Mouse (Mus musculus): Measurements from ENCODE around the gene Lamp1. TPM values are rescaled to one million over a fixed set of nuclear protein-coding genes. Genes with fewer than 3 reads are reported as not detected.
A peak's percentile ranks its signal among the peaks of the same experiment; 100 is the strongest.

Lamp1 gene
- polyA plus RNA-seq, 1 experiment: 555 TPM

GRCm38 (mm10) chr8:13150929-13151328, 8.0 kb upstream of the Lamp1 start:
- H3K4me3 ChIP-seq (replicated peaks; ENCODE audit: insufficient read depth, low read depth, low read length): no peak overlapping the region
- no peak for DNase-seq
- no peaks in the 10 kb centered on the region for H3K27me3 ChIP-seq (ENCODE audit: control insufficient read depth, insufficient read depth, low read length)
- H3K4me1 ChIP-seq (ENCODE audit: control insufficient read depth, insufficient read depth, low read length): peaks cover 2% of the 10 kb centered on the region; the same call in 1 of the 2 replicates
- no peak overlapping the region for H3K27ac ChIP-seq (ENCODE audit: insufficient read depth, low read length)
- TF ChIP-seq POLR2A (IDR thresholded peaks at IDR 0.05; ENCODE audit: borderline replicate concordance, insufficient read depth, low read length) (no peak), CTCF (IDR thresholded peaks at IDR 0.05; ENCODE audit: borderline replicate concordance, insufficient read depth, low read depth, low read length) (no peak)
- 77% methylated on average over 2 of the region's 2 CpGs for WGBS

GRCm38 (mm10) chr8:13154099-13154498, 4.9 kb upstream of the Lamp1 start:
- H3K27me3 ChIP-seq (ENCODE audit: control insufficient read depth, insufficient read depth, low read length): no peaks in the 10 kb centered on the region
- no peak overlapping the region for H3K4me3 ChIP-seq (replicated peaks; ENCODE audit: insufficient read depth, low read depth, low read length)
- WGBS: 83% methylated on average over 9 of the region's 9 CpGs
- DNase-seq: no peak
- TF ChIP-seq CTCF (IDR thresholded peaks at IDR 0.05; ENCODE audit: borderline replicate concordance, insufficient read depth, low read depth, low read length) (no peak), POLR2A (IDR thresholded peaks at IDR 0.05; ENCODE audit: borderline replicate concordance, insufficient read depth, low read length) (no peak)
- H3K27ac ChIP-seq (ENCODE audit: insufficient read depth, low read length): no peak overlapping the region
- peaks cover 2% of the 10 kb centered on the region for H3K4me1 ChIP-seq (ENCODE audit: control insufficient read depth, insufficient read depth, low read length)

DNA sequence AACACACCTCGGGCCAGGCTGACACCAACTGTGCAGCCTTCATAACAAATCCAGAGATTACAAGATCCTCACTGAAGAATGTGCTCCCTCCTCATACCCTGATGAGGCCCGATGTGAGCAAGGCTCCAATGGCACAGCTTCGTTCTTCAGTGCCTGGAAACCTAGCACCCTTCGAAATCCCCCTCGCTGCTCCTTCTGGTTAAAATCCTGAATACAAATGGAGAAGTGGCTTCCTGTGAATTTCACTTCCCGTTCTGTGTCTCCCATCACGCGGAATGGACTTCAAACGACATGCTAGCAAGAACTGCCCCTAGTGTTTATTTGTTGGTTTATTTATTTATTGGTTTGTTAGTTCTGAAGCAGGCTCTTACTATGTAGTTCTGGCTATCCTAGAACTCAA, 3.6 kb upstream of the Lamp1 start:
- no peak for DNase-seq
- Histone ChIP-seq H3K4me1 (ENCODE audit: control insufficient read depth, insufficient read depth, low read length) (no peaks in the 10 kb centered on the region; the same call in 1 of the 2 replicates), H3K4me3 (replicated peaks; ENCODE audit: insufficient read depth, low read depth, low read length) (no peak overlapping the region), H3K27me3 (ENCODE audit: control insufficient read depth, insufficient read depth, low read length) (no peaks in the 10 kb centered on the region), H3K27ac (ENCODE audit: insufficient read depth, low read length) (no peak overlapping the region)
- WGBS: 79% methylated on average over 9 of the region's 9 CpGs
- no peak for TF ChIP-seq POLR2A (IDR thresholded peaks at IDR 0.05; ENCODE audit: borderline replicate concordance, insufficient read depth, low read length)
- no peak for TF ChIP-seq CTCF (IDR thresholded peaks at IDR 0.05; ENCODE audit: borderline replicate concordance, insufficient read depth, low read depth, low read length)

DNA sequence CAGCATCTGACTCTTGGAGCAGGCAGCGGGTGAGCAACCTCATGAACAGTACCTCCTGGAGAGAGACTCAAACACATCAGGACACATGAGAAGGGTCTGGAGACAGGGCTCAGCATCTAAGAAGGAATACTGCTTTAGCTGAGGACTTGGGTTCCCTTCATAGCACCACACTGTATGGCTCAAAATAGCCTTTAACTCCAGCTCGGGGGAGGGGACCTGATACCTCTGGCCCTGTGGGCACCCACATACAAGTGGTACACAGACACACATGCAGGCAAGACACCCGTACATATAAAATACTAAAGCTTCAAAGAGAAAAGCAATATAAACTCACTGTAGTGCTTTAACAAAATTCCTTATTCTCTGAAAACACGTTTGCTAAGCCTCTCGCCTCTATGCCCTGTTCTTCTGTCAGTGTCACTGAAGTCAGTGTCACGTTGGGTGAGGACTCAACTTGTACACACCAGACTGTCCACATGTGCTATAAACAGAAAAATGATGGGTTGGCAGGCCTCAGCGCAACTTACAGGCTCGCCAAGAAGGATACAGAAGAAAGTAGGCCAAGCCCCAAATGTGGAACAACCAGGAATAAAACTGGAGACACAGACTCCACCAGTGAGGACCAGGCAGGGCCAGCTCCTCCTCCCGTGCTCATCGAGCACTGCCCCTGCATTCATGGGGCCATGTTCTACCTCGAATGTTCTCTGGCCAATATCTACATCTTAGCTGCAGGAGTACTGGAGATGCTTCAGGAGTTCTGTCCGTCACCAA, 2.4 kb upstream of the Lamp1 start:
- 69% methylated on average over 12 of the region's 12 CpGs for WGBS
- H3K27ac ChIP-seq (ENCODE audit: insufficient read depth, low read length): no peak overlapping the region
- DNase-seq: no peak
- TF ChIP-seq CTCF (IDR thresholded peaks at IDR 0.05; ENCODE audit: borderline replicate concordance, insufficient read depth, low read depth, low read length) (no peak), POLR2A (IDR thresholded peaks at IDR 0.05; ENCODE audit: borderline replicate concordance, insufficient read depth, low read length) (no peak)
- H3K27me3 ChIP-seq (ENCODE audit: control insufficient read depth, insufficient read depth, low read length): no peaks in the 10 kb centered on the region
- H3K4me3 ChIP-seq (replicated peaks; ENCODE audit: insufficient read depth, low read depth, low read length): no peak overlapping the region
- H3K4me1 ChIP-seq (ENCODE audit: control insufficient read depth, insufficient read depth, low read length): no peaks in the 10 kb centered on the region; the same call in 1 of the 2 replicates

DNA sequence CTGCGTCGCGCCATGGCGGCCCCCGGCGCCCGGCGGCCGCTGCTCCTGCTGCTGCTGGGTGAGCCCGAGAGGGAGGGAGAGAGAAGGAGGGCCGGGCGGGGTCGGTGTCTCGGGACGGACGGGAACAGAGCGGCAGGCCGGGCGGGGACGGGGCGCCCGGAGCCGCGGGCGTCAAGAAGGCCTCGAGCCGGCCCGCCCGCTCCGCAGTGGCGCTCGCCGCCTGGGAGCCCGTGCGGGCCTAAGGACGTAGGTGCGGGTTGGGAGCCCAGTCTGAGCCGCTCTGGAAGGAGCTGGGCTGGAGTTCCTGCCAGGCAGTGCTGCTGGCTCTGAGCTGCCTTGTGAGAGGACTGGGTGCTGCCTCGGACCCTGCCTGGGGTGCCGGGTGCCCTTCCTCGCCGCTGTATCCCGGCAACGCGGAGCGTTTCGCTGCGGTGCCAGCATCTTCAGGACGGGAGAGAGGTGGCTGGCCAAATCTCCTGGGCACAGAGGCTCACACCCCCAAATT, 468 bp downstream of the Lamp1 start:
- 2% methylated on average over 48 of the region's 49 CpGs for WGBS
- Histone ChIP-seq H3K27me3 (ENCODE audit: control insufficient read depth, insufficient read depth, low read length) (no peaks in the 10 kb centered on the region), H3K27ac (ENCODE audit: insufficient read depth, low read length) (peak overlapping the region; percentile 51), H3K4me3 (replicated peaks; ENCODE audit: insufficient read depth, low read depth, low read length) (peak overlapping the region; percentile 69), H3K4me1 (ENCODE audit: control insufficient read depth, insufficient read depth, low read length) (no peaks in the 10 kb centered on the region; the same call in 1 of the 2 replicates)
- TF ChIP-seq POLR2A (IDR thresholded peaks at IDR 0.05; ENCODE audit: borderline replicate concordance, insufficient read depth, low read length) (no peak), CTCF (IDR thresholded peaks at IDR 0.05; ENCODE audit: borderline replicate concordance, insufficient read depth, low read depth, low read length) (no peak)
- DNase-seq: no peak

DNA sequence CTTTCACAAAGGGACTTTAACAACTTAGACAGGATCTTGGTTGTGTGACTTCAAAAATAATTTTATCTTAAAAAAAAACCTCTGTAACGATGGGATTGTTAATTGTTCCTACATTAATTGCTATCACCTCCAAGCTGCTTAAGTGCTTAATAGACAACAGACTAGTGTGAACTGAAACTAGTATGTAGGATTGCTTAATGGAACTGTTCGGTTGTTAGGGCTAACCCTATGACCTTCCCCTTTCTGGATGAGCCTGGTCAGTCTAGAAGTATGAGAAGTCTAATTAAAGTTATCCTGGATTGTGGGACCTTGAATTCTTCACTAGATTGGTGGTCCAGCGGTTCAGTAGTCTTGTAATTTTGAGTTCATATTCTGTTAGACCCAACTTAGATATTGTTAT, 1.7 kb downstream of the Lamp1 start:
- WGBS: 82% methylated on average over 3 of the region's 3 CpGs
- Histone ChIP-seq H3K4me3 (replicated peaks; ENCODE audit: insufficient read depth, low read depth, low read length) (no peak overlapping the region), H3K27me3 (ENCODE audit: control insufficient read depth, insufficient read depth, low read length) (no peaks in the 10 kb centered on the region), H3K4me1 (ENCODE audit: control insufficient read depth, insufficient read depth, low read length) (no peaks in the 10 kb centered on the region; the same call in 1 of the 2 replicates), H3K27ac (ENCODE audit: insufficient read depth, low read length) (no peak overlapping the region)
- DNase-seq: no peak
- TF ChIP-seq CTCF (IDR thresholded peaks at IDR 0.05; ENCODE audit: borderline replicate concordance, insufficient read depth, low read depth, low read length) (no peak), POLR2A (IDR thresholded peaks at IDR 0.05; ENCODE audit: borderline replicate concordance, insufficient read depth, low read length) (no peak)

GRCm38 (mm10) chr8:13162098-13162497, 3.1 kb downstream of the Lamp1 start:
- H3K27ac ChIP-seq (ENCODE audit: insufficient read depth, low read length): no peak overlapping the region
- no peak for DNase-seq
- 82% methylated on average over 6 of the region's 6 CpGs for WGBS
- no peaks in the 10 kb centered on the region for H3K27me3 ChIP-seq (ENCODE audit: control insufficient read depth, insufficient read depth, low read length)
- no peak overlapping the region for H3K4me3 ChIP-seq (replicated peaks; ENCODE audit: insufficient read depth, low read depth, low read length)
- H3K4me1 ChIP-seq (ENCODE audit: control insufficient read depth, insufficient read depth, low read length): no peaks in the 10 kb centered on the region; the same call in 1 of the 2 replicates
- TF ChIP-seq CTCF (IDR thresholded peaks at IDR 0.05; ENCODE audit: borderline replicate concordance, insufficient read depth, low read depth, low read length) (no peak), POLR2A (IDR thresholded peaks at IDR 0.05; ENCODE audit: borderline replicate concordance, insufficient read depth, low read length) (no peak)

DNA sequence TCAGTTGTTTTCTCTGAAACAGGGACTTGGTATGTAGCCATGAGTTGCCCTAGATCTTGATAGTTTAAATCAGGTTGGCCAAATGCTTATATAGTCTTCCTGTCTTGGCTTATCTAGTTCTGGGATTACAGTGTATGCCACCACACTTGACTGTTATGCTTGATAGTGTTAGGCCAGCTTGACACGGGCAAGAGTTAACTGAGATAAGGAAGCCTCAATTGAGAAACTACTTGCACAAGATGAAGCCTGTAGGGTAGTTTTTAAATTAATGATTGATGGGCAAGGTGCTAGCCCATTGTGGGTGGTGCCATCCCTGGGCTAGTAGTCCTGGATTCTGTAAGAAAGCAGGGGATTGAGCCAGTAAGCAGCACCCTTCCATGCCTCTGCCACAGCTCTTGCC, 4.6 kb downstream of the Lamp1 start:
- no peaks in the 10 kb centered on the region for H3K27me3 ChIP-seq (ENCODE audit: control insufficient read depth, insufficient read depth, low read length)
- no peaks in the 10 kb centered on the region; the same call in 1 of the 2 replicates for H3K4me1 ChIP-seq (ENCODE audit: control insufficient read depth, insufficient read depth, low read length)
- no peak overlapping the region for H3K4me3 ChIP-seq (replicated peaks; ENCODE audit: insufficient read depth, low read depth, low read length)
- DNase-seq: no peak
- WGBS: 80% methylated on average over 1 of the region's 1 CpGs
- TF ChIP-seq CTCF (IDR thresholded peaks at IDR 0.05; ENCODE audit: borderline replicate concordance, insufficient read depth, low read depth, low read length) (no peak), POLR2A (IDR thresholded peaks at IDR 0.05; ENCODE audit: borderline replicate concordance, insufficient read depth, low read length) (no peak)
- H3K27ac ChIP-seq (ENCODE audit: insufficient read depth, low read length): no peak overlapping the region

All from cerebellum, adult 2 months (tissue).